Mouse (Mus musculus): ENCODE measurements around the gene Hs3st3b1.

Hs3st3b1 gene

GRCm38 (mm10) chr11:63879261-63879660 lies 42.8 kb downstream of the Hs3st3b1 start:
- no peak for DNase-seq

GRCm38 (mm10) chr11:63878616-63879015 lies 43.5 kb downstream of the Hs3st3b1 start:
- DNase-seq = no peak

GRCm38 (mm10) chr11:63862746-63863145 lies 59.3 kb downstream of the Hs3st3b1 start:
- DNase-seq = no peak

- DNase-seq = no peak
These were observed 60.1 kb downstream of the Hs3st3b1 start for GRCm38 (mm10) chr11:63861982-63862381.

- no peak for DNase-seq
These were observed 70.9 kb downstream of the Hs3st3b1 start for GRCm38 (mm10) chr11:63851041-63851730.

- no peak for DNase-seq
These were observed 71.8 kb downstream of the Hs3st3b1 start for GRCm38 (mm10) chr11:63850261-63850660.

GRCm38 (mm10) chr11:63845379-63845778 lies 76.7 kb downstream of the Hs3st3b1 start:
- DNase-seq = no peak

GRCm38 (mm10) chr11:63844701-63845100 lies 77.4 kb downstream of the Hs3st3b1 start:
- no peak for DNase-seq

GRCm38 (mm10) chr11:63837526-63837925 lies 84.6 kb downstream of the Hs3st3b1 start:
- no peak for DNase-seq

Data from B cell, adult 2 months (primary cell).